Mouse (Mus musculus): Measurements from ENCODE around the gene Il4i1. TPM values are rescaled to one million over a fixed set of nuclear protein-coding genes. Genes with fewer than 3 reads are reported as not detected.

Il4i1 gene
- polyA plus RNA-seq, 1 experiment from 2014 or later = 2.9 TPM

DNA sequence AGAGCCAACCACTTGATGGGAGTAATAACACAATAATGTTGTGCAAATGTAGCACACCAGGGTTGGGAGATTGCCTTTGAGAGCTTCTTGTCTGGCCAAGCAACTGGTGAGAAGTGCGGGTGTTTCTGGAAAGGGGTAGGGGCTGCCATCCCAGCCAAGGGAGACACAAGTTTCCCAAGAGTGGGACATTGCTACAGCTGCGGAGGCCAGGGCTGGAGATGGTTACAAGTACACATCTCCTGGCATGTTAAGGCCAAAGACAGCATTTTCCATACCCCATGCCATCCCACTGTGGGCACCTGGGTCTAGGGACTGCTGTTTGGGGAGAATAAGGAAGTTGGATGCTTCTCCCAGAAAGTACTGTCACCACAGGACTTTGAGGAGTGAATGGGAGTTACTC is 36.9 kb downstream of the Il4i1 start:
- WGBS = 87% methylated on average over 2 of the region's 2 CpGs
- H3K9ac ChIP-seq (ENCODE audit: low read depth, low read length) = no peak overlapping the region; the same call in 1 of the 2 replicates

DNA sequence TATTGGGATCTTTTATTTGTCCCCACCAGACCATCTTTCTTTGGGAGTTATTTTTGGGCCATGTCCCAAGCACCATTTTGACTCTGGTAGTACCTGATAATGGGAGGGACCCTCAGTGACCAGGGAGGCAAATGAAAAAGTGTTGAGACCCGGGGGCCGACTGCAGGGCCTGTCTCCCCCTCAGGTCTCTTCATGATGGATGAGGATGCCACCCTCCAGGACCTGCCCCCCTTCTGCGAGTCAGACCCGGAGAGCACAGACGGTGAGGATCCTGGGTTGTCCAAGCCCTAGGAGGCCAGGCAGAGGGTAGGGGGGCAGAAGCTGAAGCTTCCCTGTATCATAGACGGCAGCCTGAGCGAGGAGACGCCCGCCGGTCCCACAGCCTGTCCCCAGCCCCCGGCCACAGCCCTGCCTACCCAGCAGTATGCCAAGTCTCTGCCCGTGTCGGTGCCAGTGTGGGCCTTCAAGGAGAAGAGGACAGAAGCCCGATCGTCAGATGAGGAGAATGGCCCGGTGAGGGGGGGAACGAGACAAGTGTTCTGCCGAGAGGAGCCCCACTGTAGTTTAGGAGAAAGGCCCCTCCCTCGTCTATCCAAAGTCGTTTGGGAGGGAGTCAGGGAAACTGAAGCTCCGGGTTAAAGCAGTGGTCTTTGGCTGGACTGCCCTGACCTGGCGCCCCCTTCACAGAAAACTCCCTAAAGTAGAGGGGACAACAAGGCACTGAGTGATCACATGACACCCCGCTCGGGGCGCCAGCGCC is 37.6 kb downstream of the Il4i1 start:
- peaks cover 52% of the 10 kb centered on the region for H3K4me1 ChIP-seq (replicated peaks; ENCODE audit: control insufficient read depth, insufficient read depth, low read length)

More for the DNA sequence above, 36.9 kb downstream of the Il4i1 start:
- no peak for ATAC-seq (replicated peaks; ENCODE audit: low FRiP score)
- no peaks in the 10 kb centered on the region for H3K27me3 ChIP-seq (replicated peaks; ENCODE audit: control insufficient read depth, insufficient read depth, low read length)
- DNase-seq (ENCODE audit: low spot score) = no peak
- no peak overlapping the region for H3K4me3 ChIP-seq (ENCODE audit: low read depth, low read length)
- no peak overlapping the region for H3K27ac ChIP-seq (ENCODE audit: low read depth, low read length)
- no peaks in the 10 kb centered on the region for H3K9me3 ChIP-seq (ENCODE audit: control insufficient read depth, low read length)
- H3K36me3 ChIP-seq (ENCODE audit: control insufficient read depth, insufficient read depth, low read length) = peaks cover 8% of the 10 kb centered on the region; the same call in 1 of the 2 replicates
- H3K4me2 ChIP-seq = peak overlapping the region; percentile 93
- peaks cover 47% of the 10 kb centered on the region for H3K4me1 ChIP-seq (replicated peaks; ENCODE audit: control insufficient read depth, insufficient read depth, low read length)

DNA sequence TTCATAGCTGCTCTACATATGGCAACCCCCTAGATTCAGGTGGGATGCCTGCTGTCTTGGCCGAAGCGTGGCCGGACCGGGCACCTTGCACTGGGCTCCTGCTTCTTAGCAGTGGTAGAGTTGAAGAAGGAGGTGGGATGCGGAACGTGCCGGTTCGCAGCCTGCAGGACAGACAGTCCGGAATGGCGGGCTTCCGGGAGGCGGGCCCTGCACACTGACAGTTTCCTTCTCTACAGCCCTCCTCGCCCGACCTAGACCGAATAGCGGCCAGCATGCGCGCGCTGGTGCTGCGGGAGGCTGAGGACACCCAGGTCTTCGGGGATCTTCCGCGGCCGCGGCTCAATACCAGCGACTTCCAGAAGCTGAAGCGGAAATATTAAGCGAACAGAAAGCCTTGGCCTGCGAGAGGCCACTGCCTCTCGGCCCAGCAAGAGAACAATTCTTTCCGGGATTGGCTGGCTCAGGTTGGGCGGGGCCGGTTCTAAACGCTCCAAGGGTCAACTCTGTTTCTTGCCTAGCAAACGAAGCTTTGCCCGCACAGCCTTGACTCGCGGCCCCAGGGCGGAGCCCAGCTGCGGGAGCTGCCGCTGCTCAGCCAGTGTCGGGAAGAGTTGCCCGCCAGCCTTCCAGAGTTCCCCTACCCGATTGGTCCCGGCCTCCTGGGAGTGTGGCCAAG is 38.3 kb downstream of the Il4i1 start:
- peak overlapping the region; percentile 84 for H3K9ac ChIP-seq (ENCODE audit: low read depth, low read length)
- ATAC-seq (replicated peaks; ENCODE audit: low FRiP score) (peak; percentile 70), DNase-seq (ENCODE audit: low spot score) (peak; percentile 86)
- H3K27me3 ChIP-seq (replicated peaks; ENCODE audit: control insufficient read depth, insufficient read depth, low read length) = no peaks in the 10 kb centered on the region
- H3K4me2 ChIP-seq = peak overlapping the region; percentile 93
- H3K4me3 ChIP-seq (ENCODE audit: low read depth, low read length) = peak overlapping the region; percentile 62
- no peaks in the 10 kb centered on the region for H3K9me3 ChIP-seq (ENCODE audit: control insufficient read depth, low read length)
- H3K4me1 ChIP-seq (replicated peaks; ENCODE audit: control insufficient read depth, insufficient read depth, low read length) = peaks cover 52% of the 10 kb centered on the region
- H3K36me3 ChIP-seq (ENCODE audit: control insufficient read depth, insufficient read depth, low read length) = peaks cover 8% of the 10 kb centered on the region; the same call in 1 of the 2 replicates
- 1% methylated on average over 45 of the region's 45 CpGs for WGBS
- H3K27ac ChIP-seq (ENCODE audit: low read depth, low read length) = peak overlapping the region; percentile 97

More for the DNA sequence above, 37.6 kb downstream of the Il4i1 start:
- peak overlapping the region; percentile 97 for H3K27ac ChIP-seq (ENCODE audit: low read depth, low read length)
- H3K9me3 ChIP-seq (ENCODE audit: control insufficient read depth, low read length) = no peaks in the 10 kb centered on the region
- 28% methylated on average over 26 of the region's 26 CpGs for WGBS
- no peak for ATAC-seq (replicated peaks; ENCODE audit: low FRiP score)
- peak overlapping the region; percentile 62 for H3K4me3 ChIP-seq (ENCODE audit: low read depth, low read length)
- peak overlapping the region; percentile 93 for H3K4me2 ChIP-seq
- no peaks in the 10 kb centered on the region for H3K27me3 ChIP-seq (replicated peaks; ENCODE audit: control insufficient read depth, insufficient read depth, low read length)
- H3K36me3 ChIP-seq (ENCODE audit: control insufficient read depth, insufficient read depth, low read length) = peaks cover 8% of the 10 kb centered on the region; the same call in 1 of the 2 replicates
- DNase-seq (ENCODE audit: low spot score) = no peak
- peak overlapping the region; percentile 84 for H3K9ac ChIP-seq (ENCODE audit: low read depth, low read length)

DNA sequence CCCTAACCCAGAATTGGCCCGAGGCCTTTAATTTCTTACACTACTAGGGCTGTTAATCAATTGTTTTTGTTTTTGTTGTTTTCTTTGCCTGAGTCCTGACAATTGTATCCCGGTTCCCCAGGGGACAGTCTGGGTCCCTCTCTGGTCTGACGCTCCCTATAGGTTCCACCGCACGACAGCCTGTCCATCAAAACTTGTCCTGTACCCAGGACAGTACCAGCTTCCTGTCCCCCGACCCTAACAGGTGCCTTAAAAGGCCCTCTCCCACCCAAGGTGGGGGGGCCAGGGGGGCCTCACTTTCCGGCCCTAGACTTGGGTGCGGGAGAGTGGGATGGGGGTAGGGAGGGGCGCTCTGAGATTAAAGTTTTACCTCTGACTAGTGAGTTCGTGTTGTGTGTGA is 38.8 kb downstream of the Il4i1 start:
- Histone ChIP-seq H3K4me2 (peak overlapping the region; percentile 93), H3K4me1 (replicated peaks; ENCODE audit: control insufficient read depth, insufficient read depth, low read length) (peaks cover 52% of the 10 kb centered on the region), H3K9me3 (ENCODE audit: control insufficient read depth, low read length) (no peaks in the 10 kb centered on the region), H3K27ac (ENCODE audit: low read depth, low read length) (peak overlapping the region; percentile 97), H3K9ac (ENCODE audit: low read depth, low read length) (peak overlapping the region; percentile 84), H3K36me3 (ENCODE audit: control insufficient read depth, insufficient read depth, low read length) (peaks cover 8% of the 10 kb centered on the region; the same call in 1 of the 2 replicates), H3K4me3 (ENCODE audit: low read depth, low read length) (peak overlapping the region; percentile 62), H3K27me3 (replicated peaks; ENCODE audit: control insufficient read depth, insufficient read depth, low read length) (no peaks in the 10 kb centered on the region)
- DNase-seq (ENCODE audit: low spot score) (no peak), ATAC-seq (replicated peaks; ENCODE audit: low FRiP score) (no peak)
- 40% methylated on average over 10 of the region's 10 CpGs for WGBS

DNA sequence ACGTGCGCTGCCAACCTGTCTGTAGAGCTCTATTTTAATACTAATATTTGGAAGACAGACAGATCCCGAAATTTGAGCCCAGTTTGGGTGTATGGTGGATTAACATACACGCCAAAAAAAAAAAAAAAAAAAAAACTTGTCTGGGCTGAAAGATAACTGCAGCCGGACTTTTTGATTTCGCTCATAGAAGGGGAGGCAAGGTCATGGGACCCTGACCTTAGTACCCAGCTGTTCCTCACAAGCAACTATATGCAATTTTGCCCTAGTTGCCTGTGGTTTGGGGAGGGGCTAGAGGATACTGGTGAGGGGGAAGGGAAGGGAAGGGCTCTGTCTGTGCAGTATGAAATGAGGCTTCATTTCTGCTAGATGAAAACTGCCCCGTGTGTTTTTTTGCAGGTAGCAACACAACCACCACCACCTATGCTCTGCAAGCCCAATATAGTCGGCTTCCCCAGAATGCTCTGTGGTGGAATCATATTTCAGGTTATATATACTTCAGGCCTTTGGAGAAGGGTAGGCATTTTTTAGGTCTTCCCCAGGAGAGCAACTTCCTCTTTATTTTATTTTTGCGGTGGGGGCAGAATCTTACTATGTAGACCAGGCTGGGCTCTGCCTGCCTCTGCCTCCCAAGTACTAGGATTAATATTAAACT is 40.2 kb downstream of the Il4i1 start:
- Histone ChIP-seq H3K27me3 (replicated peaks; ENCODE audit: control insufficient read depth, insufficient read depth, low read length) (no peaks in the 10 kb centered on the region), H3K9me3 (ENCODE audit: control insufficient read depth, low read length) (no peaks in the 10 kb centered on the region), H3K9ac (ENCODE audit: low read depth, low read length) (peak overlapping the region; percentile 83), H3K27ac (ENCODE audit: low read depth, low read length) (peak overlapping the region; percentile 97), H3K4me2 (peak overlapping the region; percentile 93), H3K4me1 (replicated peaks; ENCODE audit: control insufficient read depth, insufficient read depth, low read length) (peaks cover 51% of the 10 kb centered on the region), H3K36me3 (ENCODE audit: control insufficient read depth, insufficient read depth, low read length) (peaks cover 9% of the 10 kb centered on the region; the same call in 1 of the 2 replicates), H3K4me3 (ENCODE audit: low read depth, low read length) (peak overlapping the region; percentile 91)
- WGBS = 34% methylated on average over 9 of the region's 9 CpGs
- no peak for DNase-seq (ENCODE audit: low spot score)
- no peak for ATAC-seq (replicated peaks; ENCODE audit: low FRiP score)

DNA sequence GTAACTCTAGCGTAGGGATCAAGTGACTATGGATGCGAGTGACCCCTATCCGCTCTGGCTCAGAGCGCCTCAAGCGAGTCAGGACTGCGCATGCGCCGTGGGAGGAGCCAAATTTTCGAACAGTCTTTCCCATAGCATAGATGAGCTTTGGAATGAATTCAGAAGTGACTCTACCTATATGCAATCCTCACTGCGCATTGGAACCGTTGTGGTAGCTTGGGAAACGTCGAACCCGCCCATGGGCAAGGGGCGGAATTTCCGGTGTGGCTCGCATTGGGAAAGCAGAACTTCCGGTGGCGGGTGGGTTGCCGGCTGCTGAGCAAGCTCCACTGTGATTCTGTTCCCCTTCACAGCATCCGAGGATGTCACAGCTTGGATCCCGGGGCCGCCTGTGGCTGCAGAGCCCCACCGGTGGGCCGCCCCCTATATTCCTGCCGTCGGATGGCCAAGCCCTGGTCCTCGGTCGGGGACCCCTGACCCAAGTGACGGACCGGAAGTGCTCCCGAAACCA is 40.9 kb downstream of the Il4i1 start, which contains the start of gene Pnkp:
Gene Pnkp (plus strand): TSS at position 98 of the 511 bp plus-strand sequence.
- Histone ChIP-seq H3K27ac (ENCODE audit: low read depth, low read length) (peak within 1 kb of the TSS; percentile 97), H3K27me3 (replicated peaks; ENCODE audit: control insufficient read depth, insufficient read depth, low read length) (no peaks in the 10 kb centered on the region), H3K9ac (ENCODE audit: low read depth, low read length) (peak within 1 kb of the TSS; percentile 83), H3K9me3 (ENCODE audit: control insufficient read depth, low read length) (no peaks in the 10 kb centered on the region), H3K4me3 (ENCODE audit: low read depth, low read length) (peak within 1 kb of the TSS; percentile 91), H3K4me2 (peak within 1 kb of the TSS; percentile 93), H3K4me1 (replicated peaks; ENCODE audit: control insufficient read depth, insufficient read depth, low read length) (peaks cover 50% of the 10 kb centered on the region), H3K36me3 (ENCODE audit: control insufficient read depth, insufficient read depth, low read length) (peaks cover 13% of the 10 kb centered on the region)
- ATAC-seq (replicated peaks; ENCODE audit: low FRiP score) (peak; percentile 16), DNase-seq (ENCODE audit: low spot score) (peak; percentile 86)
- under 1% methylated on average over 32 of the region's 32 CpGs for WGBS

DNA sequence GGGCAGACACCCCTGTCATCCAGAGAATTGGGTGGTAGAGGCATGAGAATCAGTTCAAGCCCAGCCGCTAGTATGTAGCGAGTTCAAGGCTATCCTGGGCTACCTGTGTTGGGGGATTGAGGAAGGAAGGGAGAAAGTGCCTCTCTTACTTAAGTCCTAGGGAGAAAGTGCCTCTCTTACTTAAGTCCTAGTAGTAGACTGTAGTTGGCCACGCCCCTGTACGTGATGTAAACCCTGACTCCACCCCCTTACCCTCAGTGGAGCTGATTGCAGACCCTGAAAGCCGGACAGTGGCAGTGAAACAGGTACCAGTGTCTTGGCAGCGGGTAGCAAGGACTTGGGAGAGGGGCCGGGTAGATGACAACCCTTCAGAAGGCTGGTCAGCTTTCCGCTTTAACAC is 41.7 kb downstream of the Il4i1 start:
- peak overlapping the region; percentile 97 for H3K27ac ChIP-seq (ENCODE audit: low read depth, low read length)
- H3K9ac ChIP-seq (ENCODE audit: low read depth, low read length) = peak overlapping the region; percentile 83
- no peak; the same call in 1 of the 2 replicates for ATAC-seq (replicated peaks; ENCODE audit: low FRiP score)
- peak overlapping the region; percentile 91 for H3K4me3 ChIP-seq (ENCODE audit: low read depth, low read length)
- no peak for DNase-seq (ENCODE audit: low spot score)
- no peaks in the 10 kb centered on the region for H3K27me3 ChIP-seq (replicated peaks; ENCODE audit: control insufficient read depth, insufficient read depth, low read length)
- no peaks in the 10 kb centered on the region for H3K9me3 ChIP-seq (ENCODE audit: control insufficient read depth, low read length)
- 26% methylated on average over 8 of the region's 8 CpGs for WGBS
- H3K4me1 ChIP-seq (replicated peaks; ENCODE audit: control insufficient read depth, insufficient read depth, low read length) = peaks cover 44% of the 10 kb centered on the region
- H3K4me2 ChIP-seq = peak overlapping the region; percentile 93
- peaks cover 15% of the 10 kb centered on the region for H3K36me3 ChIP-seq (ENCODE audit: control insufficient read depth, insufficient read depth, low read length)

DNA sequence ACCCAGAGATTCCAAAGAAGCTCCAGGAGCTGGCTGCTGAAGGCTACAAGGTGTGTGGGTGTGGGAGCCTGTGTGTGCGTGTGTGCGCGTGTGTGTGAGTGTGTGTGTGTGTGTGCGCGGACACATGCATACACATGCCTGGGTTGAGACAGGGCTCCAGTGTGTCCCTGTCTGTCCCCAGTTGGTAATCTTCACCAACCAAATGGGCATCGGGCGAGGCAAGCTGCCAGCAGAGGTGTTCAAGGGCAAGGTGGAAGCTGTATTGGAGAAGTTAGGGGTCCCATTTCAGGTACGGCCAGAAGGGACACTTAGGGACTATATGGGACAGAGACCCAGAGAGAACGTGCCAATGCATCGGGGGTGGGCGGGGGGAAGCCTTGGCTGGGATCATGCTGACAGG is 43.7 kb downstream of the Il4i1 start:
- Histone ChIP-seq H3K9me3 (ENCODE audit: control insufficient read depth, low read length) (no peaks in the 10 kb centered on the region), H3K27me3 (replicated peaks; ENCODE audit: control insufficient read depth, insufficient read depth, low read length) (no peaks in the 10 kb centered on the region), H3K4me3 (ENCODE audit: low read depth, low read length) (no peak overlapping the region), H3K4me2 (no peak overlapping the region), H3K36me3 (ENCODE audit: control insufficient read depth, insufficient read depth, low read length) (peaks cover 35% of the 10 kb centered on the region), H3K27ac (ENCODE audit: low read depth, low read length) (no peak overlapping the region), H3K9ac (ENCODE audit: low read depth, low read length) (no peak overlapping the region), H3K4me1 (replicated peaks; ENCODE audit: control insufficient read depth, insufficient read depth, low read length) (peaks cover 35% of the 10 kb centered on the region)
- 90% methylated on average over 11 of the region's 11 CpGs for WGBS
- DNase-seq (ENCODE audit: low spot score) (no peak), ATAC-seq (replicated peaks; ENCODE audit: low FRiP score) (no peak)
